Mouse (Mus musculus) liver, embryonic 14.5 days (tissue): Measurements from ENCODE around the gene Fcer1g. TPM values are rescaled to one million over a fixed set of nuclear protein-coding genes. Genes with fewer than 3 reads are reported as not detected.

ENCODE experiments used
- ATAC-seq: fragments of 200-750 bp; cut with Nextera tagmentation; 2 replicates; pipeline ENCODE4 v1.8.0; 2017; ENCODE audit warnings: moderate number of reproducible peaks, mild to moderate bottlenecking, moderate library complexity; ENCODE audit not compliant: insufficient read depth
- DNase-seq, 3 experiments: peaks; one replicate each; pipeline ENCODE4 v3.0.0-alpha.2; 2012 to 2013; ENCODE audit warnings: low read depth in 3 of 3, low spot score in 3 of 3
- H3K27ac ChIP-seq: fragments of 300-500 bp; sonication (generic); 2 replicates; pipeline ENCODE4 v1.5.1; 2014; ENCODE audit warnings: moderate library complexity, mild to moderate bottlenecking, control low read depth, inconsistent platforms
- H3K27me3 ChIP-seq: fragments of 300-500 bp; sonication (generic); 2 replicates; pipeline ENCODE4 v1.6.1; 2014; ENCODE audit warnings: mild to moderate bottlenecking, low read length, moderate library complexity; ENCODE audit not compliant: control insufficient read depth, insufficient read depth
- H3K36me3 ChIP-seq: fragments of 300-500 bp; sonication (generic); replicated peaks from 2 replicates; pipeline ENCODE4 v1.6.1; 2014; ENCODE audit warnings: low read depth; ENCODE audit not compliant: control insufficient read depth, insufficient read depth
- H3K4me1 ChIP-seq, 2 experiments: fragments of 200-500 bp in 1 of 2; fragments of 300-500 bp in 1 of 2; sonication (generic) in 1 of 2; replicated peaks; 2 replicates each; pipeline ENCODE4 v1.6.1; 2012 to 2014; ENCODE audit warnings: antibody characterized with exemption in 1 of 2, inconsistent platforms in 1 of 2, low read length in 1 of 2; ENCODE audit not compliant: control insufficient read depth in 2 of 2, insufficient read depth in 2 of 2
- H3K4me2 ChIP-seq: fragments of 300-500 bp; sonication (generic); 2 replicates; pipeline ENCODE4 v1.6.1; 2014; ENCODE audit warnings: low read depth, mild to moderate bottlenecking, control low read depth, moderate library complexity
- H3K4me3 ChIP-seq, 2 experiments: fragments of 200-500 bp in 1 of 2; fragments of 300-500 bp in 1 of 2; sonication (generic) in 1 of 2; 2 replicates each; pipeline ENCODE4 v1.5.1; 2012 to 2014; ENCODE audit warnings: low read depth in 2 of 2, low read length in 2 of 2, mild to moderate bottlenecking in 2 of 2, control low read depth in 1 of 2, inconsistent platforms in 1 of 2, moderate library complexity in 1 of 2; ENCODE audit not compliant: insufficient read depth in 1 of 2
- H3K9ac ChIP-seq: fragments of 300-500 bp; sonication (generic); replicated peaks from 2 replicates; pipeline ENCODE4 v1.6.1; 2014; ENCODE audit warnings: mild to moderate bottlenecking, control low read depth, moderate library complexity
- H3K9me3 ChIP-seq: fragments of 300-500 bp; sonication (generic); 2 replicates; pipeline ENCODE4 v1.6.1; 2016; ENCODE audit warnings: low read length, mixed read lengths; ENCODE audit not compliant: control insufficient read depth
- CTCF ChIP-seq: IDR thresholded peaks from 2 replicates; pipeline ENCODE4 v1.5.1; 2016; ENCODE audit warnings: antibody characterized with exemption, low read depth, control low read depth
- EP300 ChIP-seq: IDR thresholded peaks from 2 replicates; pipeline ENCODE4 v1.6.1; 2016; ENCODE audit warnings: antibody characterized with exemption, low read depth
- WGBS: fragments of 180-500 bp; shearing (Covaris S2); extraction: QIAGEN DNeasy Blood & Tissue Kit; methylation state at CpG from one replicate; pipeline ENCODE4 v1.1.7; 2014; ENCODE audit not compliant: insufficient replicate concordance; 5-methylcytosine and 5-hydroxymethylcytosine counted together
- polyA plus RNA-seq, 2 experiments: library from polyadenylated mRNA; depleted of rRNA in 1 of 2; stranded (reverse) in 1 of 2; unstranded in 1 of 2; fragments of >200 nt; fragmentation: Nextera tagmentation in 1 of 2; extraction: Ambion mirVana in 1 of 2; gene quantifications; 2 replicates each; pipeline versions ENCODE4 v1.2.1 to v1.2.3; 2012 to 2014

Gene Fcer1g
- polyA plus RNA-seq, 2 experiments: 50.1 to 104 TPM

- no peak overlapping the region for H3K4me3 ChIP-seq
- H3K27ac ChIP-seq: no peak overlapping the region
- ATAC-seq: no peak
- no peaks in the 10 kb centered on the region for H3K36me3 ChIP-seq
- no peaks in the 10 kb centered on the region for H3K9me3 ChIP-seq
- 38% methylated on average over 10 of the region's 10 CpGs for WGBS
- peaks cover 51% of the 10 kb centered on the region for H3K27me3 ChIP-seq
- TF ChIP-seq CTCF (no peak), EP300 (no peak)
- no peak overlapping the region for H3K4me2 ChIP-seq
- no peak overlapping the region for H3K9ac ChIP-seq
- DNase-seq: no peak
- peaks cover 0 to 11% of the 10 kb centered on the region in 2 experiments; a peak in 1 of 4 replicates for H3K4me1 ChIP-seq
These were observed 41.9 kb downstream of the Fcer1g start for GRCm38 (mm10) chr1:171192283-171192682.

- peaks cover 37% of the 10 kb centered on the region for H3K27me3 ChIP-seq
- no peak for ATAC-seq
These were observed 43.3 kb downstream of the Fcer1g start for GRCm38 (mm10) chr1:171190832-171191231.

GRCm38 (mm10) chr1:171189476-171190114, 44.6 kb downstream of the Fcer1g start:
- peaks cover 24% of the 10 kb centered on the region for H3K27me3 ChIP-seq
- 60% methylated on average over 14 of the region's 14 CpGs for WGBS
- no peaks in the 10 kb centered on the region for H3K36me3 ChIP-seq
- H3K9me3 ChIP-seq: no peaks in the 10 kb centered on the region
- ATAC-seq: no peak
- peaks cover 0 to 8% of the 10 kb centered on the region in 2 experiments; a peak in 1 of 4 replicates for H3K4me1 ChIP-seq
- H3K4me2 ChIP-seq: no peak overlapping the region
- DNase-seq: no peak
- no peak overlapping the region for H3K9ac ChIP-seq
- TF ChIP-seq EP300 (no peak), CTCF (no peak)
- no peak overlapping the region for H3K4me3 ChIP-seq
- no peak overlapping the region for H3K27ac ChIP-seq

More at GRCm38 (mm10) chr1:171190832-171191231, 43.3 kb downstream of the Fcer1g start:
- WGBS: 83% methylated on average over 9 of the region's 9 CpGs
- Histone ChIP-seq H3K4me3 (no peak overlapping the region), H3K4me2 (no peak overlapping the region), H3K9ac (no peak overlapping the region), H3K36me3 (no peaks in the 10 kb centered on the region), H3K27ac (no peak overlapping the region), H3K9me3 (no peaks in the 10 kb centered on the region), H3K4me1 (peaks cover 0 to 11% of the 10 kb centered on the region in 2 experiments; a peak in 1 of 4 replicates)
- DNase-seq: no peak
- TF ChIP-seq EP300: no peak
- no peak for TF ChIP-seq CTCF

GRCm38 (mm10) chr1:171189046-171189445, 45.1 kb downstream of the Fcer1g start:
- no peak overlapping the region for H3K4me3 ChIP-seq
- H3K4me2 ChIP-seq: no peak overlapping the region
- H3K27ac ChIP-seq: no peak overlapping the region
- peaks cover 19% of the 10 kb centered on the region for H3K27me3 ChIP-seq
- ATAC-seq: no peak
- WGBS: 51% methylated on average over 8 of the region's 8 CpGs
- peaks cover 0 to 11% of the 10 kb centered on the region in 2 experiments; a peak in 2 of 4 replicates for H3K4me1 ChIP-seq
- H3K9me3 ChIP-seq: no peaks in the 10 kb centered on the region
- no peak for TF ChIP-seq EP300
- no peak for TF ChIP-seq CTCF
- H3K36me3 ChIP-seq: no peaks in the 10 kb centered on the region
- DNase-seq: no peak
- H3K9ac ChIP-seq: no peak overlapping the region

- Histone ChIP-seq H3K4me3 (no peak overlapping the region), H3K9me3 (no peaks in the 10 kb centered on the region), H3K27ac (no peak overlapping the region), H3K9ac (no peak overlapping the region), H3K36me3 (no peaks in the 10 kb centered on the region), H3K27me3 (peaks cover 10% of the 10 kb centered on the region), H3K4me2 (no peak overlapping the region), H3K4me1 (peaks cover 0 to 11% of the 10 kb centered on the region in 2 experiments; a peak in 2 of 4 replicates)
- DNase-seq: no peak
- no peak for TF ChIP-seq CTCF
- TF ChIP-seq EP300: no peak
- no peak for ATAC-seq
- WGBS: 33% methylated on average over 13 of the region's 13 CpGs
These were observed 46.1 kb downstream of the Fcer1g start for GRCm38 (mm10) chr1:171187851-171188700.
